14 mouse cellular contexts compared by ENCODE assay signal in the genomic region with DNA sequence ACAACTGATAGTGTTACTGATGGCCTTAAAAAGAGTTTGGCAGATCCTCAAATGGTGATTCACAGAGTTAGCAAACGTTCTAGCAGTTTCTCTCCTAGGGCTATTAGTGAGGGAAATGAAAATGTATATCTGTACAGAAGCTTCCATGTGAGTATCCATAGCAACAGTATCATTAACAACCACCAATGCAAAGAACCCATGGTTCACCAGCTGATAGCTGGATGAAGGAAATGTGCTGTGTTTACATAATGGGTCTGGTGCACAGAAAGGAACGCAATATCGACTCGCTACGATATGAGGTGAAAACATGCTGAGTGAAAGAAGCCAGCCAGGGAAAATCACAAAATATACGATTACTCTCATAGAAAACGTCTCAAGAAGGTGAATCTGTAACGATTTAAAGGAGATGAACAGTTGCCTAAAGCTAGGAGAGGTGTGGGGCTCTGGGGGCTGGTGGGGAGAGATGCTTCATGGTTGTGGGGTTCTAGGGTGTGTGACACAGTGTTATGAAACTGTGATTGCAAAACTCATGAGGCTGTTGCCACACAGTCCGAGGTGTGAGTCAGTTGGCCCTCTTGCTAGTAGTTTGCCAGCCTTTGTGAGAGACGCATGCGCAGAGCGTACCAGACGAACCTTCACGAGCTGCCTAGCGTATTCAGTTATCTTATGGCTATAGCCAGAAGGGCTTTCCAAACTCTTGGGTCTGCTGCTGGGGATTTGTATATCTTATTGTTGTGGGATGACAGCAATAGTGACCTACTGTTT. TPM values are rescaled to one million over a fixed set of nuclear protein-coding genes. Genes with fewer than 3 reads are reported as not detected.
DNase-seq lines count a peak whose midpoint lies in the region; ATAC-seq and TF ChIP-seq lines count a peak whose summit lies in the region.
"Had no signal": no experiment of that assay in that cellular context is flagged by ENCODE, and none has a peak within 500 bp of the region (broad histone marks: within the 10 kb centered on the region; RNA-seq: fewer than 3 reads in every experiment).

No protein-coding gene starts in this region.

- peak overlapping the region; percentile 36 for H3K4me3 ChIP-seq in testis, adult 2 months (ENCODE audit: control insufficient read depth, low read depth, low read length)
- no peak overlapping the region for H3K4me3 ChIP-seq in forebrain, embryonic 14.5 days (ENCODE audit: low read depth, low read length)
- H3K4me3 ChIP-seq: forebrain, embryonic 12.5 days; limb, embryonic 13.5 days had no signal

- H3K4me2 ChIP-seq in forebrain, embryonic 14.5 days (ENCODE audit: low read length): no peak overlapping the region
- H3K4me2 ChIP-seq: forebrain, embryonic 12.5 days; limb, embryonic 13.5 days had no signal

- 87% methylated on average over 15 of the region's 15 CpGs for WGBS in forebrain, embryonic 14.5 days

- TF ChIP-seq POLR2A in testis, adult 2 months (IDR thresholded peaks at IDR 0.05; ENCODE audit: control insufficient read depth, low read depth, low read length): peak; percentile 46; the same call in 1 of the 2 replicates

- H3K36me3 ChIP-seq in testis, adult 2 months (ENCODE audit: control insufficient read depth, insufficient read depth, low read length): no peaks in the 10 kb centered on the region
- no peaks in the 10 kb centered on the region for H3K36me3 ChIP-seq in forebrain, embryonic 14.5 days (ENCODE audit: control insufficient read depth, insufficient read depth, low read length)
- H3K36me3 ChIP-seq: forebrain, embryonic 12.5 days; limb, embryonic 13.5 days had no signal

- no peak for TF ChIP-seq CTCF in testis, adult 2 months (IDR thresholded peaks at IDR 0.05; ENCODE audit: control insufficient read depth, insufficient read depth, insufficient replicate concordance, low read depth, low read length)

- H3K27me3 ChIP-seq in testis, adult 2 months (ENCODE audit: control insufficient read depth, insufficient read depth, low read length): no peaks in the 10 kb centered on the region
- no peaks in the 10 kb centered on the region for H3K27me3 ChIP-seq in forebrain, embryonic 14.5 days (replicated peaks; ENCODE audit: control insufficient read depth, insufficient read depth, low read length)
- H3K27me3 ChIP-seq: forebrain, embryonic 12.5 days; limb, embryonic 13.5 days had no signal

- peak; percentile 92 for ATAC-seq in neutrophil, adult 5-6 weeks (ENCODE audit: extremely low read depth, insufficient number of reproducible peaks, low FRiP score, poor library complexity, severe bottlenecking)
- no peak for ATAC-seq in forebrain, embryonic 14.5 days
- ATAC-seq: inflammation-experienced regulatory T-cells, adult 6 months had no signal

- DNase-seq in gastrocnemius, postnatal 25 days: peak; percentile 26
- DNase-seq in gastrocnemius, postnatal 10 days: no peak
- no peak for DNase-seq in testis, postnatal 14 days (ENCODE audit: low spot score)
- DNase-seq in heart, postnatal 36 days: peak; percentile 18 to 25
- no peak for DNase-seq in forebrain, embryonic 14.5 days (ENCODE audit: low spot score)
- DNase-seq in frontal cortex, postnatal 36 days (ENCODE audit: low spot score in 2 of 2): no peak
- DNase-seq: cerebellum, adult 2 months; kidney, postnatal 10 days; right cerebral cortex, adult 18-20 months had no signal

- peaks cover 7% of the 10 kb centered on the region for H3K4me1 ChIP-seq in testis, adult 2 months (ENCODE audit: control insufficient read depth, insufficient read depth, low read length)
- H3K4me1 ChIP-seq in forebrain, embryonic 14.5 days (ENCODE audit: control insufficient read depth, insufficient read depth, low read length): no peaks in the 10 kb centered on the region
- H3K4me1 ChIP-seq: forebrain, embryonic 12.5 days; limb, embryonic 13.5 days had no signal

- H3K9me3 ChIP-seq in forebrain, embryonic 14.5 days (replicated peaks; ENCODE audit: control insufficient read depth, low read length): no peaks in the 10 kb centered on the region
- H3K9me3 ChIP-seq: forebrain, embryonic 12.5 days; limb, embryonic 13.5 days had no signal

- no peak overlapping the region for H3K9ac ChIP-seq in forebrain, embryonic 14.5 days (ENCODE audit: low read length)
- H3K9ac ChIP-seq: forebrain, embryonic 12.5 days; limb, embryonic 13.5 days had no signal

- peak overlapping the region; percentile 61; the same call in 1 of the 2 replicates for H3K27ac ChIP-seq in testis, adult 2 months (ENCODE audit: control insufficient read depth, insufficient read depth, low read depth, low read length)
- H3K27ac ChIP-seq in forebrain, embryonic 14.5 days (ENCODE audit: low read depth, low read length): no peak overlapping the region
- H3K27ac ChIP-seq: forebrain, embryonic 12.5 days; limb, embryonic 13.5 days had no signal

- intact Hi-C loops in heart, postnatal 36 days (cut with DNase I): no loop called here

RNA-seq across cellular contexts. Expression of a gene that starts 34.2 kb away (rescaled TPM):
- total RNA-seq in gastrocnemius, postnatal 25 days (2021): 1 to 10 TPM in 1 of 2 experiments, under 1 TPM in 1; 0.86 to 1.5 TPM
- total RNA-seq in gastrocnemius, postnatal 10 days (2021): 1 to 10 TPM; 1.6 to 2.4 TPM
- 3.0 and 3.3 TPM in 2 replicates for polyA plus RNA-seq in testis, adult 2 months (2012; rRNA removed)
- total RNA-seq in heart, postnatal 36 days (2021): 1 to 10 TPM; 1.4 to 2.5 TPM
- 6.8 and 7.5 TPM in 2 replicates for total RNA-seq in neutrophil, adult 5-6 weeks (2017)
- 2.0 and 2.5 TPM in 2 replicates for polyA plus RNA-seq in forebrain, embryonic 14.5 days (2014; fragmentation: Nextera tagmentation; extraction: Ambion mirVana)

Comparison
In these comparisons a context has a peak if more than half of its experiments do, and no peak if none do; other contexts are left out.
1. DNase-seq: peak in gastrocnemius, postnatal 25 days (single experiment) and heart, postnatal 36 days (2 of 2); none in gastrocnemius, postnatal 10 days (single experiment), testis, postnatal 14 days (single experiment), forebrain, embryonic 14.5 days (single experiment) and frontal cortex, postnatal 36 days (0 of 2).